Mouse (Mus musculus) hematopoietic stem cell, adult 5-6 weeks (primary cell): Measurements from ENCODE around the gene Apoc2. TPM values are rescaled to one million over a fixed set of nuclear protein-coding genes. Genes with fewer than 3 reads are reported as not detected.

Source experiments
- ATAC-seq, 2 experiments: fragments of 125-278 bp in 1 of 2; replicated peaks in 1 of 2; 2 replicates each; pipeline ENCODE4 v1.8.0; 2016 to 2017; ENCODE audit warnings: inconsistent platforms in 2 of 2, mild to moderate bottlenecking in 2 of 2, moderate number of reproducible peaks in 2 of 2, low read depth in 1 of 2, moderate TSS enrichment in 1 of 2; ENCODE audit not compliant: low FRiP score in 2 of 2, poor library complexity in 2 of 2, severe bottlenecking in 2 of 2, insufficient read depth in 1 of 2, low TSS enrichment in 1 of 2
- total RNA-seq: library from RNA; stranded (forward); fragments of 172-1452, 232-1000 nt; gene quantifications from 2 replicates; pipeline ENCODE4 v1.2.3, GENCODE M21; 2017

Apoc2 gene
- total RNA-seq, 1 experiment from 2014 or later = not detected

- no peak for ATAC-seq
Observed at GRCm38 (mm10) chr7:19663940-19664339, 13.8 kb downstream of the Apoc2 start.

- no peak for ATAC-seq
Observed at GRCm38 (mm10) chr7:19652614-19653013, 25.1 kb downstream of the Apoc2 start.

GRCm38 (mm10) chr7:19651063-19651786 is 26.5 kb downstream of the Apoc2 start:
- peak; percentile 39 to 49; a peak in 2 of 4 replicates for ATAC-seq

- ATAC-seq = no peak
Observed at GRCm38 (mm10) chr7:19641223-19641622, 36.5 kb downstream of the Apoc2 start.

GRCm38 (mm10) chr7:19635074-19635827 is 42.5 kb downstream of the Apoc2 start:
- ATAC-seq = no peak

- ATAC-seq = no peak
Observed at GRCm38 (mm10) chr7:19634591-19634990, 43.1 kb downstream of the Apoc2 start.

GRCm38 (mm10) chr7:19633855-19634254 is 43.9 kb downstream of the Apoc2 start:
- ATAC-seq = no peak

- no peak for ATAC-seq
Observed at GRCm38 (mm10) chr7:19633197-19633596, 44.5 kb downstream of the Apoc2 start.

- ATAC-seq = no peak
Observed at GRCm38 (mm10) chr7:19632720-19633119, 45.0 kb downstream of the Apoc2 start.

GRCm38 (mm10) chr7:19632275-19632674 is 45.5 kb downstream of the Apoc2 start:
- no peak for ATAC-seq

GRCm38 (mm10) chr7:19629361-19629734 is 48.4 kb downstream of the Apoc2 start, which contains the start of gene Relb:
TSS of gene Relb (minus strand) at chr7:19629438.
- ATAC-seq = peak in 1 of 2 experiments; percentile 22; a peak in 1 of 4 replicates

- peak; percentile 89 to 90 for ATAC-seq
Observed at GRCm38 (mm10) chr7:19628536-19629360, 49.0 kb downstream of the Apoc2 start.

GRCm38 (mm10) chr7:19628192-19628535 is 49.6 kb downstream of the Apoc2 start:
- no peak for ATAC-seq

- ATAC-seq = no peak
Observed at GRCm38 (mm10) chr7:19627721-19628120, 50.0 kb downstream of the Apoc2 start.

GRCm38 (mm10) chr7:19623433-19623832 is 54.3 kb downstream of the Apoc2 start:
- ATAC-seq = no peak

GRCm38 (mm10) chr7:19622241-19622640 is 55.5 kb downstream of the Apoc2 start:
- ATAC-seq = no peak
